8 mouse cellular contexts compared by ENCODE assay signal in genomic region chr5:24443927-24444326, GRCm38 (mm10). TPM values are rescaled to one million over a fixed set of nuclear protein-coding genes. Genes with fewer than 3 reads are reported as not detected.
A peak's percentile ranks its signal among the peaks of the same experiment; 100 is the strongest.
DNase-seq lines count a peak whose midpoint lies in the region; ATAC-seq and TF ChIP-seq lines count a peak whose summit lies in the region.

No protein-coding gene starts in this region.

- peak overlapping the region; percentile 97 for H3K9ac ChIP-seq in kidney, postnatal 0 days (ENCODE audit: low read depth, low read length)
- H3K9ac ChIP-seq in hindbrain, embryonic 16.5 days (ENCODE audit: low read depth, low read length), result peak overlapping the region; percentile 95

- peak; percentile 19 for TF ChIP-seq POLR2A in myocyte (IDR thresholded peaks at IDR 0.05; ENCODE audit: insufficient read length, low read depth)

- H3K4me2 ChIP-seq in kidney, postnatal 0 days (ENCODE audit: low read length), result peak overlapping the region; percentile 90
- H3K4me2 ChIP-seq in hindbrain, embryonic 16.5 days (ENCODE audit: low read length), result peak overlapping the region; percentile 90
- H3K4me2 ChIP-seq in myocyte (ENCODE audit: low read depth), result peak overlapping the region; percentile 94

- no peak for TF ChIP-seq CTCF in kidney, postnatal 0 days (IDR thresholded peaks at IDR 0.05; ENCODE audit: low read depth)

- no peaks in the 10 kb centered on the region for H3K27me3 ChIP-seq in kidney, postnatal 0 days (ENCODE audit: insufficient read depth, low read length)
- peaks cover 6% of the 10 kb centered on the region for H3K27me3 ChIP-seq in embryonic facial prominence, embryonic 10.5 days (replicated peaks; ENCODE audit: low read depth, poor library complexity, severe bottlenecking)
- no peaks in the 10 kb centered on the region for H3K27me3 ChIP-seq in hindbrain, embryonic 16.5 days (replicated peaks; ENCODE audit: control insufficient read depth, insufficient read depth, low read length)
- H3K27me3 ChIP-seq in myocyte (ENCODE audit: control insufficient read depth, insufficient read depth, insufficient read length), result no peaks in the 10 kb centered on the region

- no peak for DNase-seq in kidney, postnatal 0 days (ENCODE audit: low spot score)
- no peak for DNase-seq in kidney, adult 9 months
- DNase-seq in embryonic facial prominence, embryonic 10.5 days (ENCODE audit: low spot score), result no peak
- DNase-seq in frontal cortex, postnatal 14 days (ENCODE audit: low spot score in 2 of 2), result no peak
- DNase-seq in layer of hippocampus, postnatal 36 days, result no peak

- peak overlapping the region; percentile 90 for H3ac ChIP-seq in myocyte (ENCODE audit: control insufficient read depth, insufficient read length)

- peaks cover 15% of the 10 kb centered on the region; the same call in 1 of the 2 replicates for H3K4me1 ChIP-seq in kidney, postnatal 0 days (replicated peaks; ENCODE audit: insufficient read depth, low read length)
- peaks cover 47% of the 10 kb centered on the region for H3K4me1 ChIP-seq in embryonic facial prominence, embryonic 10.5 days
- H3K4me1 ChIP-seq in hindbrain, embryonic 16.5 days (ENCODE audit: control insufficient read depth, insufficient read depth, low read depth, low read length), result peaks cover 27% of the 10 kb centered on the region

- no peak for ATAC-seq in kidney, postnatal 0 days (replicated peaks; ENCODE audit: low FRiP score, low read depth)
- ATAC-seq in hindbrain, embryonic 16.5 days, result no peak
- ATAC-seq in megakaryocyte-erythroid progenitor cell, adult 5-6 weeks (replicated peaks; ENCODE audit: low FRiP score, low TSS enrichment, poor library complexity, severe bottlenecking), result no peak

- WGBS in kidney, postnatal 0 days, result 85% methylated on average over 12 of the region's 12 CpGs
- WGBS in embryonic facial prominence, embryonic 10.5 days, result 86% methylated on average over 12 of the region's 12 CpGs
- 88% methylated on average over 12 of the region's 12 CpGs for WGBS in hindbrain, embryonic 16.5 days

- peaks cover 40% of the 10 kb centered on the region for H3K36me3 ChIP-seq in kidney, postnatal 0 days (ENCODE audit: insufficient read depth, low read length)
- H3K36me3 ChIP-seq in embryonic facial prominence, embryonic 10.5 days (replicated peaks), result peaks cover 52% of the 10 kb centered on the region
- H3K36me3 ChIP-seq in hindbrain, embryonic 16.5 days (ENCODE audit: control insufficient read depth, insufficient read depth, low read length), result peaks cover 10% of the 10 kb centered on the region; the same call in 1 of the 2 replicates
- H3K36me3 ChIP-seq in myocyte (ENCODE audit: control insufficient read depth, insufficient read depth), result peaks cover 21% of the 10 kb centered on the region

- H3K9me3 ChIP-seq in kidney, postnatal 0 days (replicated peaks; ENCODE audit: low read length), result no peaks in the 10 kb centered on the region
- H3K9me3 ChIP-seq in embryonic facial prominence, embryonic 10.5 days, result no peaks in the 10 kb centered on the region
- no peaks in the 10 kb centered on the region for H3K9me3 ChIP-seq in hindbrain, embryonic 16.5 days (ENCODE audit: control insufficient read depth, low read length)

- peak overlapping the region; percentile 95; the same call in 1 of the 2 replicates for H3K27ac ChIP-seq in kidney, postnatal 0 days
- H3K27ac ChIP-seq in embryonic facial prominence, embryonic 10.5 days (replicated peaks), result peak overlapping the region; percentile 98; the same call in 1 of the 2 replicates
- H3K27ac ChIP-seq in hindbrain, embryonic 16.5 days (ENCODE audit: low read depth, low read length), result no peak overlapping the region

- peaks cover 14% of the 10 kb centered on the region for H3K79me2 ChIP-seq in myocyte (ENCODE audit: control insufficient read depth, insufficient read depth)

- peak overlapping the region; percentile 93 for H3K4me3 ChIP-seq in kidney, postnatal 0 days (replicated peaks; ENCODE audit: low read depth, low read length)
- peak overlapping the region; percentile 98 for H3K4me3 ChIP-seq in embryonic facial prominence, embryonic 10.5 days
- H3K4me3 ChIP-seq in hindbrain, embryonic 16.5 days (ENCODE audit: low read length), result peak overlapping the region; percentile 68
- H3K4me3 ChIP-seq in myocyte, result peak overlapping the region; percentile 54

TF ChIP-seq in myocyte, 11 proteins besides CTCF, POLR2A, EP300 and RAD21:
- TF ChIP-seq CEBPB (IDR thresholded peaks at IDR 0.05; ENCODE audit: insufficient read depth, poor library complexity, severe bottlenecking) (no peak), TCF12 (IDR thresholded peaks at IDR 0.05; ENCODE audit: insufficient read depth, poor library complexity, severe bottlenecking) (no peak), TCF3 (IDR thresholded peaks at IDR 0.05; ENCODE audit: insufficient read length, low read depth) (no peak), POLR2AphosphoS2 (IDR thresholded peaks at IDR 0.05; ENCODE audit: insufficient read length, low read depth) (no peak), REST (IDR thresholded peaks at IDR 0.05; ENCODE audit: insufficient read depth, insufficient read length) (no peak), USF1 (IDR thresholded peaks at IDR 0.05; ENCODE audit: low read depth) (no peak), MYOG (IDR thresholded peaks at IDR 0.05; ENCODE audit: control insufficient read depth in 1 of 3, insufficient read depth in 1 of 3, insufficient read length in 2 of 3, low read depth in 2 of 3) (no peak), MAX (IDR thresholded peaks at IDR 0.05; ENCODE audit: low read depth) (no peak), MYOD1 (IDR thresholded peaks at IDR 0.05; ENCODE audit: control insufficient read depth in 1 of 3, insufficient read length in 2 of 3, low read depth in 2 of 3) (no peak), E2F4 (IDR thresholded peaks at IDR 0.05; ENCODE audit: insufficient read depth) (no peak), SRF (IDR thresholded peaks at IDR 0.05; ENCODE audit: control insufficient read depth, insufficient read length, low read depth) (no peak)

RNA-seq across cellular contexts. Expression of gene Fastk, which starts 1.2 kb away (rescaled TPM):
- polyA plus RNA-seq in kidney, postnatal 0 days (2015; fragmentation: Nextera tagmentation; extraction: Ambion mirVana), result 117 and 120 TPM in 2 replicates
- polyA plus RNA-seq in embryonic facial prominence, embryonic 10.5 days (2016; fragmentation: Nextera tagmentation; extraction: Ambion mirVana), result 100 and 109 TPM in 2 replicates
- 106 and 107 TPM in 2 replicates for polyA plus RNA-seq in hindbrain, embryonic 16.5 days (2015; fragmentation: Nextera tagmentation; extraction: Ambion mirVana)
- 124 TPM for polyA plus RNA-seq in myocyte (2012; fragmentation: generic; extraction: Trizol)
- 101 and 135 TPM in 2 replicates for total RNA-seq in megakaryocyte-erythroid progenitor cell, adult 5-6 weeks (2014; fragmentation: Nextera tagmentation)
- 14.1 and 30.4 TPM in 2 replicates for total RNA-seq in megakaryocyte-erythroid progenitor cell, adult 5-6 weeks (2017)
- 100 to 1,000 TPM; 121 to 144 TPM for total RNA-seq in layer of hippocampus, postnatal 36 days (2021)

RNA-seq across cellular contexts. Expression of gene Tmub1, which starts 3.7 kb away (rescaled TPM):
- 27.0 and 28.0 TPM in 2 replicates for polyA plus RNA-seq in kidney, postnatal 0 days (2015; fragmentation: Nextera tagmentation; extraction: Ambion mirVana)
- 24.7 and 25.0 TPM in 2 replicates for polyA plus RNA-seq in embryonic facial prominence, embryonic 10.5 days (2016; fragmentation: Nextera tagmentation; extraction: Ambion mirVana)
- 61.7 and 63.1 TPM in 2 replicates for polyA plus RNA-seq in hindbrain, embryonic 16.5 days (2015; fragmentation: Nextera tagmentation; extraction: Ambion mirVana)
- 14.2 TPM for polyA plus RNA-seq in myocyte (2012; fragmentation: generic; extraction: Trizol)
- total RNA-seq in megakaryocyte-erythroid progenitor cell, adult 5-6 weeks (2014; fragmentation: Nextera tagmentation), result 10.5 and 11.4 TPM in 2 replicates
- 5.6 and 6.2 TPM in 2 replicates for total RNA-seq in megakaryocyte-erythroid progenitor cell, adult 5-6 weeks (2017)
- 10 to 100 TPM; 18.6 to 19.8 TPM for total RNA-seq in layer of hippocampus, postnatal 36 days (2021)

RNA-seq across cellular contexts. Expression of gene Agap3, which starts 8.1 kb away (rescaled TPM):
- polyA plus RNA-seq in kidney, postnatal 0 days (2015; fragmentation: Nextera tagmentation; extraction: Ambion mirVana), result 23.9 and 26.9 TPM in 2 replicates
- 30.8 and 36.6 TPM in 2 replicates for polyA plus RNA-seq in embryonic facial prominence, embryonic 10.5 days (2016; fragmentation: Nextera tagmentation; extraction: Ambion mirVana)
- 46.4 and 47.7 TPM in 2 replicates for polyA plus RNA-seq in hindbrain, embryonic 16.5 days (2015; fragmentation: Nextera tagmentation; extraction: Ambion mirVana)
- 119 TPM for polyA plus RNA-seq in myocyte (2012; fragmentation: generic; extraction: Trizol)
- total RNA-seq in megakaryocyte-erythroid progenitor cell, adult 5-6 weeks (2014; fragmentation: Nextera tagmentation), result 36.5 and 53.3 TPM in 2 replicates
- total RNA-seq in megakaryocyte-erythroid progenitor cell, adult 5-6 weeks (2017), result 21.7 and 33.3 TPM in 2 replicates
- total RNA-seq in layer of hippocampus, postnatal 36 days (2021), result 100 to 1,000 TPM; 635 to 641 TPM

RNA-seq across cellular contexts. Expression of gene Slc4a2, which starts 20.3 kb away (rescaled TPM):
- polyA plus RNA-seq in kidney, postnatal 0 days (2015; fragmentation: Nextera tagmentation; extraction: Ambion mirVana), result 30.8 and 35.5 TPM in 2 replicates
- polyA plus RNA-seq in embryonic facial prominence, embryonic 10.5 days (2016; fragmentation: Nextera tagmentation; extraction: Ambion mirVana), result 35.1 and 38.4 TPM in 2 replicates
- 29.0 and 29.8 TPM in 2 replicates for polyA plus RNA-seq in hindbrain, embryonic 16.5 days (2015; fragmentation: Nextera tagmentation; extraction: Ambion mirVana)
- 96.4 TPM for polyA plus RNA-seq in myocyte (2012; fragmentation: generic; extraction: Trizol)
- 22.8 and 24.7 TPM in 2 replicates for total RNA-seq in megakaryocyte-erythroid progenitor cell, adult 5-6 weeks (2014; fragmentation: Nextera tagmentation)
- 15.5 and 16.4 TPM in 2 replicates for total RNA-seq in megakaryocyte-erythroid progenitor cell, adult 5-6 weeks (2017)
- 10 to 100 TPM; 25.6 to 33.2 TPM for total RNA-seq in layer of hippocampus, postnatal 36 days (2021)

RNA-seq across cellular contexts. Expression of gene Cdk5, which starts 20.6 kb away (rescaled TPM):
- polyA plus RNA-seq in kidney, postnatal 0 days (2015; fragmentation: Nextera tagmentation; extraction: Ambion mirVana), result 47.2 and 51.3 TPM in 2 replicates
- 46.9 and 50.7 TPM in 2 replicates for polyA plus RNA-seq in embryonic facial prominence, embryonic 10.5 days (2016; fragmentation: Nextera tagmentation; extraction: Ambion mirVana)
- polyA plus RNA-seq in hindbrain, embryonic 16.5 days (2015; fragmentation: Nextera tagmentation; extraction: Ambion mirVana), result 139 and 140 TPM in 2 replicates
- polyA plus RNA-seq in myocyte (2012; fragmentation: generic; extraction: Trizol), result 30.0 TPM
- total RNA-seq in megakaryocyte-erythroid progenitor cell, adult 5-6 weeks (2014; fragmentation: Nextera tagmentation), result 25.5 and 31.7 TPM in 2 replicates
- 15.0 and 26.5 TPM in 2 replicates for total RNA-seq in megakaryocyte-erythroid progenitor cell, adult 5-6 weeks (2017)
- total RNA-seq in layer of hippocampus, postnatal 36 days (2021), result 100 to 1,000 TPM; 122 TPM
